Mouse (Mus musculus) stomach, embryonic 14.5 days (tissue): ENCODE measurements around the gene Tnfrsf1a. TPM values are rescaled to one million over a fixed set of nuclear protein-coding genes. Genes with fewer than 3 reads are reported as not detected.

Source experiments
- ATAC-seq: fragments of 200-750 bp; cut with Nextera tagmentation; 2 replicates; pipeline ENCODE4 v1.8.0; 2017; ENCODE audit warnings: low read depth, moderate TSS enrichment; ENCODE audit not compliant: insufficient number of reproducible peaks, insufficient read depth, low FRiP score
- H3K27ac ChIP-seq: fragments of 300-500 bp; sonication (generic); 2 replicates; pipeline ENCODE4 v1.5.1; 2014; ENCODE audit warnings: mild to moderate bottlenecking, low read length, moderate library complexity, mixed read lengths
- H3K27me3 ChIP-seq: fragments of 300-500 bp; sonication (generic); 2 replicates; pipeline ENCODE4 v1.6.1; 2014; ENCODE audit warnings: low read length, control low read depth, mixed read lengths; ENCODE audit not compliant: control insufficient read depth, insufficient read depth
- H3K36me3 ChIP-seq: fragments of 300-500 bp; sonication (generic); 2 replicates; pipeline ENCODE4 v1.6.1; 2014; ENCODE audit warnings: mild to moderate bottlenecking, control low read depth, low read length, moderate library complexity, mixed read lengths; ENCODE audit not compliant: control insufficient read depth, insufficient read depth
- H3K4me1 ChIP-seq: fragments of 300-500 bp; sonication (generic); 2 replicates; pipeline ENCODE4 v1.6.1; 2014; ENCODE audit warnings: low read length, control low read depth, mixed read lengths; ENCODE audit not compliant: control insufficient read depth, insufficient read depth
- H3K4me2 ChIP-seq: fragments of 300-500 bp; sonication (generic); replicated peaks from 2 replicates; pipeline ENCODE4 v1.6.1; 2014; ENCODE audit warnings: low read depth, low read length, control low read depth
- H3K4me3 ChIP-seq: fragments of 300-500 bp; sonication (generic); 2 replicates; pipeline ENCODE4 v1.5.1; 2014; ENCODE audit warnings: low read depth, low read length, control low read depth
- H3K9ac ChIP-seq: fragments of 300-500 bp; sonication (generic); replicated peaks from 2 replicates; pipeline ENCODE4 v1.6.1; 2014; ENCODE audit warnings: low read depth, mild to moderate bottlenecking, control low read depth, low read length, moderate library complexity, mixed read lengths
- H3K9me3 ChIP-seq: fragments of 300-500 bp; sonication (generic); 2 replicates; pipeline ENCODE4 v1.6.1; 2016; ENCODE audit warnings: low read depth, low read length, control low read depth; ENCODE audit not compliant: control insufficient read depth
- WGBS: fragments of 180-500 bp; shearing (Covaris S2); extraction: QIAGEN DNeasy Blood & Tissue Kit; methylation state at CpG from one replicate; pipeline ENCODE4 v1.1.7; 2014; 5-methylcytosine and 5-hydroxymethylcytosine counted together
- polyA plus RNA-seq: library from polyadenylated mRNA; unstranded; fragments of >200 nt; fragmentation: Nextera tagmentation; extraction: Ambion mirVana; gene quantifications from 2 replicates; pipeline ENCODE4 v1.2.1, GENCODE M21; 2014

The Tnfrsf1a gene
- polyA plus RNA-seq, 1 experiment from 2014 or later = 64.2 TPM

- no peak overlapping the region for H3K9ac ChIP-seq
- H3K4me2 ChIP-seq = no peak overlapping the region
- peaks cover 16% of the 10 kb centered on the region; the same call in 1 of the 2 replicates for H3K27me3 ChIP-seq
- H3K27ac ChIP-seq = peak overlapping the region; percentile 66; the same call in 1 of the 2 replicates
- no peaks in the 10 kb centered on the region for H3K9me3 ChIP-seq
- 60% methylated on average over 6 of the region's 6 CpGs for WGBS
- H3K4me1 ChIP-seq = peaks cover 25% of the 10 kb centered on the region
- no peak for ATAC-seq
- H3K36me3 ChIP-seq = no peaks in the 10 kb centered on the region
- no peak overlapping the region for H3K4me3 ChIP-seq
These were observed 27.9 kb downstream of the Tnfrsf1a start for GRCm38 (mm10) chr6:125377042-125377441.

GRCm38 (mm10) chr6:125377582-125378451 lies 28.7 kb downstream of the Tnfrsf1a start:
- H3K9me3 ChIP-seq = no peaks in the 10 kb centered on the region
- H3K27me3 ChIP-seq = peaks cover 16% of the 10 kb centered on the region; the same call in 1 of the 2 replicates
- 36% methylated on average over 16 of the region's 16 CpGs for WGBS
- peak overlapping the region; percentile 4; the same call in 1 of the 2 replicates for H3K4me2 ChIP-seq
- peaks cover 25% of the 10 kb centered on the region for H3K4me1 ChIP-seq
- peak; percentile 49 for ATAC-seq
- H3K9ac ChIP-seq = no peak overlapping the region
- no peak overlapping the region for H3K4me3 ChIP-seq
- H3K27ac ChIP-seq = peak overlapping the region; percentile 66; the same call in 1 of the 2 replicates
- H3K36me3 ChIP-seq = no peaks in the 10 kb centered on the region

GRCm38 (mm10) chr6:125378621-125379020 lies 29.5 kb downstream of the Tnfrsf1a start:
- no peak overlapping the region for H3K4me2 ChIP-seq
- no peaks in the 10 kb centered on the region for H3K9me3 ChIP-seq
- 21% methylated on average over 6 of the region's 6 CpGs for WGBS
- no peak overlapping the region for H3K27ac ChIP-seq
- H3K27me3 ChIP-seq = peaks cover 16% of the 10 kb centered on the region; the same call in 1 of the 2 replicates
- peaks cover 25% of the 10 kb centered on the region for H3K4me1 ChIP-seq
- H3K4me3 ChIP-seq = no peak overlapping the region
- no peak overlapping the region for H3K9ac ChIP-seq
- no peaks in the 10 kb centered on the region for H3K36me3 ChIP-seq
- ATAC-seq = 0 out of 2 replicates have a peak, but pooled peaks have one; percentile 2

GRCm38 (mm10) chr6:125379781-125380180 lies 30.6 kb downstream of the Tnfrsf1a start:
- Histone ChIP-seq H3K27me3 (peaks cover 16% of the 10 kb centered on the region; the same call in 1 of the 2 replicates), H3K9ac (no peak overlapping the region), H3K4me1 (peaks cover 25% of the 10 kb centered on the region), H3K9me3 (no peaks in the 10 kb centered on the region), H3K27ac (no peak overlapping the region), H3K4me2 (peak overlapping the region; percentile 80), H3K36me3 (no peaks in the 10 kb centered on the region), H3K4me3 (peak overlapping the region; percentile 45)
- no peak for ATAC-seq
- 9% methylated on average over 9 of the region's 9 CpGs for WGBS

GRCm38 (mm10) chr6:125380372-125381360 lies 31.5 kb downstream of the Tnfrsf1a start, which contains the start of gene Plekhg6:
Plekhg6 (minus strand) TSS chr6:125380793.
- Histone ChIP-seq H3K36me3 (no peaks in the 10 kb centered on the region), H3K9me3 (no peaks in the 10 kb centered on the region), H3K27me3 (peaks cover 16% of the 10 kb centered on the region; the same call in 1 of the 2 replicates), H3K4me2 (peak within 1 kb of the TSS; percentile 80), H3K27ac (no peak within 1 kb of the TSS), H3K9ac (0 out of 2 replicates have a peak within 1 kb of the TSS, but pooled peaks have one; percentile 14), H3K4me3 (peak within 1 kb of the TSS; percentile 45), H3K4me1 (peaks cover 25% of the 10 kb centered on the region)
- 9% methylated on average over 40 of the region's 40 CpGs for WGBS
- ATAC-seq = no peak

GRCm38 (mm10) chr6:125382024-125382423 lies 32.9 kb downstream of the Tnfrsf1a start:
- Histone ChIP-seq H3K9me3 (no peaks in the 10 kb centered on the region), H3K27me3 (peaks cover 16% of the 10 kb centered on the region; the same call in 1 of the 2 replicates), H3K4me3 (no peak overlapping the region), H3K4me2 (no peak overlapping the region), H3K27ac (no peak overlapping the region), H3K9ac (no peak overlapping the region), H3K36me3 (no peaks in the 10 kb centered on the region), H3K4me1 (peaks cover 25% of the 10 kb centered on the region)
- WGBS = 70% methylated on average over 2 of the region's 2 CpGs
- ATAC-seq = no peak

GRCm38 (mm10) chr6:125385066-125385974 lies 36.2 kb downstream of the Tnfrsf1a start:
- no peak for ATAC-seq
- H3K36me3 ChIP-seq = no peaks in the 10 kb centered on the region
- H3K4me2 ChIP-seq = no peak overlapping the region
- H3K9me3 ChIP-seq = no peaks in the 10 kb centered on the region
- 65% methylated on average over 11 of the region's 11 CpGs for WGBS
- H3K9ac ChIP-seq = no peak overlapping the region
- no peak overlapping the region for H3K4me3 ChIP-seq
- no peak overlapping the region for H3K27ac ChIP-seq
- peaks cover 5% of the 10 kb centered on the region; the same call in 1 of the 2 replicates for H3K27me3 ChIP-seq
- peaks cover 3% of the 10 kb centered on the region; the same call in 1 of the 2 replicates for H3K4me1 ChIP-seq
